Mouse (Mus musculus): ENCODE results near the gene Mxi1. TPM values are rescaled to one million over a fixed set of nuclear protein-coding genes. Genes with fewer than 3 reads are reported as not detected.

The Mxi1 gene
- polyA plus RNA-seq, 1 experiment from 2014 or later: 68.4 TPM

- Histone ChIP-seq H3K4me3 (no peak overlapping the region), H3K27me3 (no peaks in the 10 kb centered on the region), H3K4me1 (peaks cover 20% of the 10 kb centered on the region), H3K36me3 (no peaks in the 10 kb centered on the region), H3K9me3 (no peaks in the 10 kb centered on the region), H3K9ac (replicated peaks) (no peak overlapping the region), H3K4me2 (replicated peaks) (no peak overlapping the region), H3K27ac (replicated peaks) (no peak overlapping the region)
- 90% methylated on average over 6 of the region's 6 CpGs for WGBS
- ATAC-seq (replicated peaks): no peak
Measured at GRCm38 (mm10) chr19:53316963-53317362, 6.6 kb downstream of the Mxi1 start.

GRCm38 (mm10) chr19:53318143-53319132 is 8.1 kb downstream of the Mxi1 start:
- 83% methylated on average over 16 of the region's 16 CpGs for WGBS
- no peaks in the 10 kb centered on the region for H3K27me3 ChIP-seq
- H3K4me3 ChIP-seq: no peak overlapping the region
- no peak overlapping the region for H3K4me2 ChIP-seq (replicated peaks)
- no peaks in the 10 kb centered on the region for H3K36me3 ChIP-seq
- no peak for ATAC-seq (replicated peaks)
- peaks cover 20% of the 10 kb centered on the region for H3K4me1 ChIP-seq
- no peaks in the 10 kb centered on the region for H3K9me3 ChIP-seq
- H3K9ac ChIP-seq (replicated peaks): no peak overlapping the region
- no peak overlapping the region for H3K27ac ChIP-seq (replicated peaks)

GRCm38 (mm10) chr19:53320264-53321110 is 10.2 kb downstream of the Mxi1 start:
- WGBS: 79% methylated on average over 9 of the region's 9 CpGs
- Histone ChIP-seq H3K9ac (replicated peaks) (no peak overlapping the region), H3K4me1 (peaks cover 16% of the 10 kb centered on the region), H3K27me3 (no peaks in the 10 kb centered on the region), H3K4me2 (replicated peaks) (no peak overlapping the region), H3K4me3 (no peak overlapping the region), H3K36me3 (no peaks in the 10 kb centered on the region), H3K9me3 (no peaks in the 10 kb centered on the region), H3K27ac (replicated peaks) (no peak overlapping the region)
- ATAC-seq (replicated peaks): no peak

GRCm38 (mm10) chr19:53321273-53321672 is 11.0 kb downstream of the Mxi1 start:
- H3K9me3 ChIP-seq: no peaks in the 10 kb centered on the region
- no peaks in the 10 kb centered on the region for H3K36me3 ChIP-seq
- no peak overlapping the region for H3K4me2 ChIP-seq (replicated peaks)
- no peak overlapping the region for H3K9ac ChIP-seq (replicated peaks)
- peaks cover 19% of the 10 kb centered on the region for H3K4me1 ChIP-seq
- H3K27me3 ChIP-seq: no peaks in the 10 kb centered on the region
- 82% methylated on average over 10 of the region's 10 CpGs for WGBS
- H3K27ac ChIP-seq (replicated peaks): no peak overlapping the region
- no peak for ATAC-seq (replicated peaks)
- no peak overlapping the region for H3K4me3 ChIP-seq

- no peaks in the 10 kb centered on the region for H3K9me3 ChIP-seq
- H3K4me3 ChIP-seq: no peak overlapping the region
- H3K9ac ChIP-seq (replicated peaks): no peak overlapping the region
- no peaks in the 10 kb centered on the region for H3K36me3 ChIP-seq
- no peak overlapping the region for H3K27ac ChIP-seq (replicated peaks)
- H3K27me3 ChIP-seq: no peaks in the 10 kb centered on the region
- no peak; the same call in 1 of the 2 replicates for ATAC-seq (replicated peaks)
- H3K4me1 ChIP-seq: peaks cover 21% of the 10 kb centered on the region
- 94% methylated on average over 12 of the region's 12 CpGs for WGBS
- H3K4me2 ChIP-seq (replicated peaks): no peak overlapping the region
Measured at GRCm38 (mm10) chr19:53322438-53323048, 12.2 kb downstream of the Mxi1 start.

DNA sequence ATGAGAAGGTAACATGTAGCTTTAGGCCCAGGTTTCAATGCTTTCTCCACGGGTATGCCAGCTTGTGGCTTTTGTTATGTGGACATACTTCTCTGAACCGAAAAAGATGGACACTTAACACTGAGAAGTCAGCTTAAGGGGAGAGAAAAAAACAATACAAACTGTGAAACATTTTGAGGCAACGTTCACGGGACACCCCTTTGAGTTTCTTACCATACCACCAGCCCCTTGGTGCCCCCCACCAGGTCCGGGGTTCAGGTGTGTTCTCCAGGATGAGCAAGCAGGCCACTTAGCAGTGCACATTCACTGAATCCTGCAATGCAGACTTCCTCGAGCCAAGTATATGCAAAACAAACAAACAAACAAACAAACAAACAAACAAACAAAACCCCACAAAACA is 14.5 kb downstream of the Mxi1 start:
- Histone ChIP-seq H3K4me2 (replicated peaks) (peak overlapping the region; percentile 52; the same call in 1 of the 2 replicates), H3K27ac (replicated peaks) (no peak overlapping the region), H3K9ac (replicated peaks) (no peak overlapping the region)

DNA sequence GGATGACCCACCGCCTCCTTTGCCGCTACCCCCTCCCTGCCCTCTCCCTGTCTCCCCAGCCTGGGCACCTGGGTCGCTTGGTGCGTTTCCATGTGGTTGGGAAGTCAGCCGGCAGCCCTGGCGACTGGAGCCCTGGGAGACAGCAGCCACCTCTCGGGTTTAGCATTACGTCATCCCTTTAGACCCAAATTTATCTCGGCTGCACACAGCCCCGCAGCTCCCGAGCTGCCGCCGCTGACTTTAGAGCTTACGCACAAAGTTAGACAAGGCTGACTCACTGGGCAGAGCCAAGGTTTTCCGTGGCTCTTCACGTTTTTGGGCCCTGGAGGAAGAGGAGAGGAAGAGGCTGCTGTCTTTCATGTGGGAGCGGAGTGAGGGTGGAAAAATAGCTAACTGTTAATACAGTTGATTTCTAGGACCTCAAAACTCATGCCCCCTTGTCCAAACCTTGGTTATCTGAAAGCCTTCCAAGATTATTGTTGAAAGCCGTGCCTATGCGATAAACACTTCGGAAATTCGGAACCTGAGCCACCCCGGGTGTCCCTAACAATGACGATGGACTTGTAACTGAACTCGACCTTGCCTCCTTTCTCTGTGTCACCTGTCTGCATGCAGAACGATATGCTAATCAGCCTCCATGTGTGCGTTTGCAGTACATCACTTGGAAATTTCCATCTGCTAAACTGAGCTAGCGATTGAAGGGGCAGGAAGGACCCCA is 15.4 kb downstream of the Mxi1 start:
- H3K36me3 ChIP-seq: no peaks in the 10 kb centered on the region
- H3K27me3 ChIP-seq: no peaks in the 10 kb centered on the region
- H3K9me3 ChIP-seq: no peaks in the 10 kb centered on the region
- H3K4me3 ChIP-seq: peak overlapping the region; percentile 30
- H3K9ac ChIP-seq (replicated peaks): peak overlapping the region; percentile 44
- H3K27ac ChIP-seq (replicated peaks): peak overlapping the region; percentile 65
- 8% methylated on average over 27 of the region's 27 CpGs for WGBS
- H3K4me1 ChIP-seq: peaks cover 39% of the 10 kb centered on the region
- no peak for ATAC-seq (replicated peaks)
- peak overlapping the region; percentile 52 for H3K4me2 ChIP-seq (replicated peaks)

More for the DNA sequence above, 14.5 kb downstream of the Mxi1 start:
- ATAC-seq (replicated peaks): no peak
- WGBS: 49% methylated on average over 6 of the region's 6 CpGs
- no peaks in the 10 kb centered on the region for H3K27me3 ChIP-seq
- no peaks in the 10 kb centered on the region for H3K36me3 ChIP-seq
- H3K4me3 ChIP-seq: no peak overlapping the region
- no peaks in the 10 kb centered on the region for H3K9me3 ChIP-seq
- peaks cover 31% of the 10 kb centered on the region for H3K4me1 ChIP-seq

DNA sequence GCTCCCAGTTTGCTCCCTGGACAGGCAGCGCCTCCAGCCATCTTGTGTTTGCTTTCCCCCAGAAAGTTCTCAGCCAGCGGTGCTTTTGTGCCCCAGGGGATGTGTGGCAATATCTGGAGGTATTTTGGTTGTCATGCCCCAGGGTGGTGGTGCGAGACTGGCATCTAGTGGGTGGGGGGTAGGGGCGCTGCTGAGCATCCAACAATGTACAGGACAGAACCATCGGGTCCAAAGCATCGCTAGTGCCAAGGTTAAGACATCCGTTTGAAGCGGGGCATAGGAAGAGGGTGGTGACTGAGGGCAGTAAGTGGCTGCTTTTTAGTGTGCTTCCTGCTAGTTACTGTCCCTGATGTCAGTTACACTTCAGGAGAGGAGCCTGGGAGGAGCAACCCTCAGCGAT is 17.8 kb downstream of the Mxi1 start:
- H3K9ac ChIP-seq (replicated peaks): no peak overlapping the region
- H3K4me1 ChIP-seq: peaks cover 37% of the 10 kb centered on the region
- H3K27ac ChIP-seq (replicated peaks): no peak overlapping the region
- H3K36me3 ChIP-seq: peaks cover 11% of the 10 kb centered on the region
- H3K9me3 ChIP-seq: no peaks in the 10 kb centered on the region
- H3K4me3 ChIP-seq: no peak overlapping the region
- no peaks in the 10 kb centered on the region for H3K27me3 ChIP-seq
- WGBS: 70% methylated on average over 9 of the region's 9 CpGs
- ATAC-seq (replicated peaks): no peak
- no peak overlapping the region for H3K4me2 ChIP-seq (replicated peaks)

DNA sequence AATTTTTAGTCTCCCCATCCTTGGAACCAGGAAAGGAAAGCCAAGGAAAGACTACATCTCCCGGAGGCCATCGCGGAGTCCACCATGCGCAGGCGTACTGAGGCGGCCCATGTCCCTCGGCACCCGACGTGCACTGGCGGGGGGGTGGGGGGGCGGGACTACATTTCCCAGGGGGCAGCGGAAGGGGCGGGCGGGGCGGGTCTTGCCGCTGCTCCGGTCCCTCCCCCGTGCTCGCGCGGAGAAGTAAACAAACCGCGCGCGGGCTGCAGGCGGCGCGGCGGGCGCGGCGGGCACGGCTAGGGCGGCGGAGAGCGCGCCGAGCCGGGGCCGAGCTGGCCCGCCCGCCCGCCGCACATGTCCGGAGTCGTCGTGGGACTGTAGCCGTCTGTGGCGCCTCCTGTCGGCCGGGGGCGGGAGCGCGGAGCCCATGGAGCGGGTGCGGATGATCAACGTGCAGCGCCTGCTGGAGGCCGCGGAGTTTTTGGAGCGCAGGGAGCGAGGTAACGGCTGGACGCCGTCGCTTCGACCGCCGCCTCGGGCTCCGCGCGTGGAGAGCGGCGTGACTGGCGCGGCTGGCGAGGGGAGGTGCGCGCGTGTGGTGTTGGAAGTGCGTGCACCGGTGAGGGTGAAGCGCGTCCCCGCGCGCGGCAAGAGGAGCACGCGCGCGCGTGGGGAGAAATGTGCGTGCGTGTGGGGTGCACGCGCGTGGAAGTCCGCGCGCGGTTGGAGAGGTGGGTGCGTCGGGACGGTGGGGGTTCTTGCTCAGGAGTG is 19.1 kb downstream of the Mxi1 start:
- Histone ChIP-seq H3K9ac (replicated peaks) (peak overlapping the region; percentile 57), H3K4me3 (peak overlapping the region; percentile 75), H3K36me3 (peaks cover 14% of the 10 kb centered on the region), H3K27me3 (no peaks in the 10 kb centered on the region), H3K27ac (replicated peaks) (peak overlapping the region; percentile 66), H3K9me3 (no peaks in the 10 kb centered on the region), H3K4me1 (peaks cover 37% of the 10 kb centered on the region), H3K4me2 (replicated peaks) (peak overlapping the region; percentile 84)
- peak; percentile 89 for ATAC-seq (replicated peaks)
- under 1% methylated on average over 102 of the region's 106 CpGs for WGBS

DNA sequence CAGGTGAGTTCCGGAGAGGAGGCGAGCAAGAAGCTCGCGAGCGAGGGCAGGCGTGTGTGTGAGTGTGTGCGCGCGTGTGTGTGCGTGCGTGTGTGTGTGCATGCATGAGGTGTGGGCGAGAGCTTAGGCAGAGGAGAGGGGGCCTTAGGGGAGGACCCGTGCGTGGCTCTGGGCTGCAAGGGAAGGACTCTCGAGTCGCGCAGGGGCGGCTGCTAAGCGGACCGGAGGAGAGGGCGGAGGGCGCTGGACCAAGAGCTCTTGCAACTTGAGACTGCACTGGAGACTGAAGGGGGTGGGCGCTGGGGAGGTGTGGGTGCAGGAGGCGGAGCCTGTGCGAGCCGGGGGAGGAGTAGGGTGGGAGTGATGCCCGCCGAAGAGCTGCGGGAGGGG is 19.7 kb downstream of the Mxi1 start:
- Histone ChIP-seq H3K4me2 (replicated peaks) (peak overlapping the region; percentile 84), H3K4me1 (peaks cover 36% of the 10 kb centered on the region), H3K36me3 (peaks cover 16% of the 10 kb centered on the region), H3K27me3 (no peaks in the 10 kb centered on the region), H3K9ac (replicated peaks) (peak overlapping the region; percentile 57), H3K9me3 (no peaks in the 10 kb centered on the region), H3K27ac (replicated peaks) (peak overlapping the region; percentile 66; the same call in 1 of the 2 replicates), H3K4me3 (peak overlapping the region; percentile 75)
- under 1% methylated on average over 28 of the region's 29 CpGs for WGBS
- peak; percentile 63 for ATAC-seq (replicated peaks)

Data from forebrain, embryonic 15.5 days (tissue).